Mouse (Mus musculus): Measurements from ENCODE around the gene Natd1.
"Not testable (repeated sequence)": the region's sequence is repeated elsewhere in the genome, so short reads cannot be mapped to it uniquely, and the experiment has no call there.

Gene Natd1

DNA sequence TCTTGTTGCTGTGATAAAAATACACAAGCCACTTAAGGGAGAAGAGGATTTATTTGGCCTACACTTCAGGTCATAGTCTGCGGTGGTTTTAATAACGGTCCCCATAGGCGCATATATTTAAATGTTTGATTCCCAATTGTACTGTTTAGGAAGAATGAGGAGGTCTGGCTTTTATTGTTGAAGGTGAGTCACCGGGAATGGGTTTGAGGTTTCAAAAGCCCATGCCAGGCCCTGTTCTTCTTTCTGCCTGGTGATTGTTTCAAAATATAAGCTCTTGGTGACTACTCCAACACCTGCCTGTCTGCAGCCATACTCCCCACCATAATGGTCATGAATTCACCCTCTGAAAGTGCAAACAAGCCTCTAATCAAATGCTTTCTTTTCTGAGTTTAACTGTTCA, 34.0 kb downstream of the Natd1 start:
- no peak for DNase-seq

DNA sequence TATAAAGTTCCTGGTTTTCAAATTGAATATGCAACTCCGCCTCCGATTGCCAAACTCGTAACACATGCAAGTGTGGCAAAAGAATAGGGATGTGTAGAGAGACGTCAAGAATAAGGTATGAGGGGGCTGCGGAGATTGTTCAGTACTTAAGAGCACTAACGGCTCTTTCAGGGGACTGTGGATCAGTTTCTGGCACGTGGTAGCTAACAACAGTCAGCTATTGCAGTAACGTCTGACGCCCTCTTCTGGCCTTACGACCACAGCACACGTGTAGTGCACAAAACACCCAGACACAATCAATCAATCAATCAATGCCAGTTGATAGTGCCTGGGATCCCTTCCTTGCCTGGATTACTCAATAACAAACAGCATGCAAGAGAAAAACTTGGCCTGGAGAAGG, 35.1 kb downstream of the Natd1 start:
- peak; percentile 79 for DNase-seq

DNA sequence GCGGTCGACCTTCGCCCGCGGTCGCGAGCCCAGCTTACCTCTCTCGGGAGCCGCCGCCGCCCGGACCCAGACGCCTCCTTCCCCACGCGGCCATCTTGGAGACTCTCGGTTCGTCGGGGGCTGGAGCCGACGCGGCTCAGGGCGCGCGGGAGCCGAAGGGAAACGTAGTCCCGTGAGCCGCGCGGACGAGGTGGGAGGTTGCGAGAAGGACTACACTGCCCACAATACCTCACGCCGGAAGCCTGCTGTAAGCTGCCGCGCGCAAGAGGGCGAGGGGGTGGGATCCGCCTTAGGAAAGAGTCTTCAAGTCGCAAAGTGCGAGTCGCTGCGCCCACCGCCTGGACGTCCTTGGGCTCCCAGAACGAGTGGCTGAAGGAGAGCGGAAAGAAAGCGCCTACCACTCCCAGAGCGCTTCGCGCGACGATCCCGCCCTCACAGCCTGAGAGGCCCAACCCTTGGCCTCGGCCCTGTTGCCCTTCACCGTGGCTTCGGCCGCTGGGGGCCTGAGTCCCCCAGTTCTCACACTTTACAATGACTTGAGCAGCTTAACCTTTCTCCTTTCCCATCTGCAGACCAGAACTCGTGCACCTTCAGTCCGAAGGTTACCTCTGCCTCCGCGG, 35.8 kb downstream of the Natd1 start, which contains the start of gene Tmem11:
TSS of gene Tmem11 (minus strand) at position 598 of the 620 bp plus-strand sequence.
- DNase-seq = peak; percentile 98

DNA sequence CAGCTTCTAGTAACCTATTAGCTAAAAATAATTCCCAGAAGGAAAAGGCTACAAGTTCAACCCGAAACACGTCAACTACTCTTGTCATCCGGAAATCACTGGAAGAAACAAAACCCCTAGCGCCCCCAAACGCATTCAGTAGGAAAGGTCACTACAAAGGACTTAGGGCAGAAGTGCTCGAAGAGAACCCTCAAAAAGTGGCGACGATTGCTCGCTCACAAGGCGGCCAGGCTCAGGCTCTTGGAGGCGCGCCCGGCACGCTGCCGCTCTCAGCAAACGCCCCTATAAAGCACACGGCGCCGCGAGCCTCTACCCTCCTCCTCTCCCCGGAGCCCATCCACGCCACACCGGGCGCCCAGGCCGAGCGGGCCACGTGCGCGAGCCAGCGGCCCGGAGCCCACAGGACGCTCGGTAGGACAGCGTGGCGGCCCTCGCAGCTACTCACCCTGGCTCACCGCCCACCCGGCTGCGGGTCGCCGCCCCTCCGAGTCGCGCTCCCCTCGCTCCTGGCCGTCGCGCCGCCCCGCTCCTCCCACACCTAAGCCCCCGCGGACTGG, 36.4 kb downstream of the Natd1 start:
- DNase-seq = peak; percentile 86

DNA sequence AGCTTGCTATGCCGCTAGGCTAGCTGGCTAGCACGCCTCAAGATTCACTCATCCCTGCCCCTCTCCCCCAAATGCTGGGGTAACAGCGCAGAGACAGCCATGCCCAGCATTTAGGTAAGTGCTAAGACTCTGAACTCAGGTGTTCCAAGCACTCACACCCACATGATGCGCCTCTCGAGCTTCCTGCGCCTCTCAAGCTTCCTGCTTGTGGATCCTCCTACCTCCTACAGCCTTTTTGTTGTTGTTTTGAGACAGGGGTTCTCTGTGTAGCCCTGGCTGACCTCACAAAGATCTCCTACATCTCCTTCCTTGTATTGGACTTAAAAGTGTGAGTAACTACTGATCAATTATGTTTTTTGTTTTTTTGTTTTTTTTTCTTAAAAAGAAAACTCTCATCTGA, 41.4 kb downstream of the Natd1 start:
- DNase-seq = no peak

DNA sequence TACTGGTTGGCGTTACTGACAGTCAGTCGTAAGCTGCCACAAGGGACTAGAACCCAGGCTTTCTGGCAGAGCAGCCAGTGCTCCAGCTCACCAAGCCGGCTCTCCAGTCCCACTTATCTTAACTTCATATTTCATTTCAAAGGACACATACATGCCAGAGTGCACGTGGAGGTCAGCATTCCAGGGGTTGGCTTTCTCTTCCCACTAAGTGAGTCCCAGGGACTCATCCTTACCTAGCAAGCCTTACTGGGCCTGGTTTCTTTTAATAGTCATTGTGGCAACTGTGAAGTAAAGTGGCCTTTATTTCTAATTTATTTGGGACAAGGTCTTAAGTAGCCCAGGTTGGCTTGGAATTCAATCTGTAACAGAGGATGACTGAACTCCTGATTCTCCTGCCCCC, 43.1 kb downstream of the Natd1 start:
- no peak for DNase-seq

DNA sequence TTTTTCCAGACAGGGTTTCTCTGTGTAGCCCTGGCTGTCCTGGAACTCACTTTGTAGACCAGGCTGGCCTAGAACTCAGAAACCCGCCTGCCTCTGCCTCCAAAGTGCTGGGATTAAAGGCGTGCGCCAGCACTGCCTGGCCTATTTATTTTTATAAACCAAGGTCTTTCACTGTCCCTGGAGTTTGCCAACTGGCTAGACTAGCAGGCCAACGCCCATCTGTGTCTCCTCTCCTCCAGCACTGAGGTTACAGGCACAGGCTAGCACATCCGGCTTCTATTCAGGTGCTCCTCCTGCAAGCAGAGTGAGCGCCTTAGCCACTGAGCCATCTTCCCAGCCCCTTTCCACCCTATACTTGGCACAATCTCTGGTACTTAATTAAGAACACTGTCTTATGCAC, 45.1 kb downstream of the Natd1 start:
- DNase-seq = not testable (repeated sequence)

DNA sequence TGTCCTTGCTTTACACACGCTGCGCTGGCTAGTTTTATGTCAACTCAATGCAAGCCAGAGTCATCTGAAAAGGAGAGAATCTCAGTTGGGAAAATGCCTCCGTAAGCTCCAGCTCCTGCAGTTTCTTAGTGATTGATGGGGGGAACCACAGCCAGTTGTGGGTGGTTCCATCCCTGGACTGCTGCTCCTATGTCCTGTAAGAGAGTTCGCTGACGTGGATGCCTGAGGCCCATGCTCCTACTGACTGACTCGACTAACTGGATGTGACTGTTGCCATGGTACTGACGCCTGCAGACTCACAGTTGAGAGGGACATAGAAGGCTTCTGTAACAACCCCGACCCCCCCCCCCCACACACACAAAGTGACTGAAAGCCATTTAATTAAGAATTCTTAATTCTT, 46.6 kb downstream of the Natd1 start:
- DNase-seq = no peak

DNA sequence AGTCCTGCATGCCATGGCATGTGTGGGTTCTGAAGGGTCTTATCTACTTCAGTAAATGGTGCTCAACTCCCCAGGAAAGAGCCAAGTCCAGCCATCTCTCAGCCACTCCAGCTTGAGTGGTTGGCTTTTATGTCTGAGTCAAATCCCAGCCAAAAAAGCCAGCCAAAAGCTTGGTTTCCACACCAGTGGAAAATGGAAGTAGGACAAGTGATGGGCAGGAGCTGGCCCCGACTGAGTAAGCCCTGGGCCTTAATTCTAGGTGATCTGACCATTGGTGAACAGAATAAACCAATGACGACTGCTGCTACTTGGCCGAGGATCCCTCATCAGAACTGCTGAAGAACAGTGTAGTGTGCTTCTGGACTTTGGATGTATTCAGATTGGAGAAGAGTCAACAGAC, 47.1 kb downstream of the Natd1 start:
- DNase-seq = peak; percentile 56

DNA sequence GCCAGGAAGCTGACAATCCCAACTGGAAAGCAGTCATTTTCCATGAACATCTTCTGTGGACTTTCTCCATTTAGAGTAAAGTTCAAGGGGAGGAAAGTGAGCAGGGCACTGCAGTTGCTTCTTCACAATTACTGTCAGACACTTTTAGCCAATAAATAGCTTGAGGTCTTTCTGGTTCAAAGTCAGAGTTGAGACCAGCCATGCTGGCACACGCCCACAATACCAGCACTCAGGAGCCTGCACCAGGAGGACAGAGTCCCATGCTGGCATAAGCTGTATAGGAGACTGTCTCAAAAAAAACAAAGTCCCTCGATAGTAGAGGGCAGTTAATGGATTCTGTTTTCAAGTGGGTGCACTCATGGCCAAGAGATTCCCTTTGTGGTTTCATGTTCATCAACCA, 48.5 kb downstream of the Natd1 start:
- DNase-seq = no peak

DNA sequence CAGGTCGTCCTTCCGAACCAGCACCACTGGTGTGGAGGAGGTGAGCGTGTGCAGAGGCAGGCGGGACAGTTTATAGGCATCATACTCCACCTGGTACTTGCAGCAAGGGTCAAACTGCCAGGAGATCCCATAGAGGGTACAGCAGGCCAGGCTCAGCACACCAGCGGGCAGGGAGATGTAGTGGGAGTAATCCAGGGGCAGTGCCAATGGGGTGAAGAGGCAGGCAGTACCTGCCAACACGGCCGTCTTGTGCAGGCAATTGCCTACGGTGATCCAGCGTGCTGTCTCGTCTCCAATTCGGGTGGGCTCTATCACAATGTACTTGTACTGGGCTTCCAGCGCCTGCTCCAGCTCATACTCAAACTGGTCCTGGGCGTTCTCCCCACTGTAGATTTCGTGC, 49.6 kb downstream of the Natd1 start:
- no peak for DNase-seq

DNA sequence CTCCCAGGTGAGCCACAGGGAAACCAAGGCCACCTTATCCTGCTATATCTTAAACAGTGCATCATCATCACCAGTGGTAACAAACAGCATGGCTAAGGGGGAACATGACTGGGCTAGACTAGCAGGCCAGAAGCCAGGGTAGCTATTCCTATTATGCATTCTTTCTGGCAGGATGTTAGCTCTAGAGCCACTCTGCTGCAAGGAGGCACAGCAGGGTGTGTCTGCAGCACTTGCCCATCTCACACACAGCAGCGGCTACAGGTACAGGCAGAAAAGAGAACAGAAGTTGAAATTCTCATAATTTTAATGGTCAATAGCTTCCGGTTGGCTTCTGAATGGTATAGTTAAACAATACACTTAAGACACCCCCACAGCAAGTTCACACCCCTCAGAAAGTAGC, 50.4 kb downstream of the Natd1 start:
- no peak for DNase-seq

DNA sequence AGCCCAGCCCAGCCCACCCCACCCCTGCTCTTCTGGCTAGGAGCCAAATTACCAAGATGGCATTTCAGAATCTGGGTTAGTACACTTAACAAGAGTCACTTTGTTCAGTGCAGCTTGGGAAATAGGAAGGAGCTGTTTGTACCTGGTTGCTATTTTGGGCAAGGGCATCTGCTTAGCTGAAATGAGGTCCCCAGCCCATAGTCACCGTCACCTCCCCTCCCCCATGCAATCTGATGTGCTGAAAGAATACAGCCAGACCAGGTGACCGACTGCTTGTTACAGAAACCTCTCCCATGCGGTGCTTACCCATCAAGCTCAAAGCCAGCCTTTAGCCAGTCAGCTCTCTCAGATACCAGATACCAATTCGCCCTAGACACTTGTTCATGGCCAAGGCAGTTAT, 51.4 kb downstream of the Natd1 start:
- peak; percentile 32 for DNase-seq

DNA sequence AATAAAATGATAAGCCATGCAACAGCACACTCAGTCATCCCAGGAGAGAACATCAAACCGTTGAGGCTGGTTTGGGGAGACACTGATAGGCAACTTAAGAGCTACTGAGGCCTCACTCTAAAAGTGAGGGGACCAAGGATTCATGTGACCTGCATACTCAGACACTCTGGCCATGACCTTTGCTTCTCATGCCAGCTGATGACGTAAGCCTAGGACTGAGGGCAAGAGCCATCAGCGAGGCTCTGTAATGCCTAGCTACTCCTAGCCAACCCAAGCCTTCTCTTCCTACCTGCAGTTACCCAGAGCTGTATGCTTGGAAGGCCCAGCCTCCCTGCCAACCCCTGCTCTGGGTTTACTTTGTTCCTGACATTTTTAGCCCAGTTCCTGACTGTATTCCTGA, 52.6 kb downstream of the Natd1 start:
- no peak for DNase-seq

DNA sequence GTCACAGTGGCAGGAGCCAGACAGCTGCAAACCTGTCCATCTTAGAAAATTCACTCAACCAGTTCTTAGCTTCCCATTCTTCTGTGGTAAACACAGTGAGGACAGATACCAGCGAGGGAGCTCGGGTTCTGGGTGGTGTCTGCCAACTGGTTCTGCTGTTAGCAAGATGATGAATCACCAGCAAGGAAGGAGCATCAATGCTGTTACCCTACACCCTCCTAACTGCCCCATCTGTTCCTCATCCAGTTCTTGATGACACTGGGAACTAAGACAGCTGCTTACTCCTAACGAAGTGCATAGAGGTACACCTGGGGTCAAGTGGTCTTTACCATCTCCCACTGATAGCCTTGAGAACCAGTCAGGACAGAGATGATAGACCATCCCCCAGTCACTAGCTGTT, 58.0 kb downstream of the Natd1 start:
- DNase-seq = no peak

Measured in lung, postnatal 36 days (tissue).